Comparison of ENCODE assay signal across 30 mouse cellular contexts in the genomic region with DNA sequence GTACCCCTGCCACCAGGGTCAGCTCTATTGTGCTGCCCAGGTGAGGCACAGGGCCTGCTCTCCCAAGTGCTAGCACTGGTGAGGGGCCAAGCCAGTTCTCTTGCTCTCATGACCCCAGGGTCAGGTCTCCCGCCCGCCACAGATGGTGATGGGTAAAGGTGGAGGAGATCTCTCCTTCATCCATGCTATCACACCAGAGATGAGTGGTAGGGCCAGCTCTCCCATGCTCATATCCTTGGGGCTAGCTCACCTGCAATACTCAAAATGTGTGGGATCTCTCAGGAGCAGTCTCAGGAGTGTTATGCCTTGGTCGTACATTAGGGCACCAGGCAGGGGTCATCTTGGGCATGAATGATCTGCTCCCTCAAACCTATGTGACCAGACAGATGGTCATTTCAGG. TPM values are rescaled to one million over a fixed set of nuclear protein-coding genes. Genes with fewer than 3 reads are reported as not detected.
A peak's percentile ranks its signal among the peaks of the same experiment; 100 is the strongest.
DNase-seq lines count a peak whose midpoint lies in the region; ATAC-seq and TF ChIP-seq lines count a peak whose summit lies in the region.
"Had no signal": no experiment of that assay in that cellular context is flagged by ENCODE, and none has a peak within 500 bp of the region (broad histone marks: within the 10 kb centered on the region; RNA-seq: fewer than 3 reads in every experiment).

No protein-coding gene starts in this region.

- no peak overlapping the region for H3K9ac ChIP-seq in embryonic facial prominence, embryonic 13.5 days
- H3K9ac ChIP-seq in hindbrain, embryonic 13.5 days: no peak overlapping the region
- no peak overlapping the region for H3K9ac ChIP-seq in hindbrain, postnatal 0 days (replicated peaks; ENCODE audit: low read length)
- no peak overlapping the region for H3K9ac ChIP-seq in midbrain, embryonic 11.5 days (ENCODE audit: low read length)
- H3K9ac ChIP-seq in liver, embryonic 12.5 days: no peak overlapping the region
- H3K9ac ChIP-seq: heart, embryonic 13.5 days; limb, embryonic 12.5 days; neural tube, embryonic 15.5 days; stomach, embryonic 15.5 days had no signal

- ATAC-seq in embryonic facial prominence, embryonic 13.5 days (ENCODE audit: insufficient number of reproducible peaks, insufficient read depth, low FRiP score, low TSS enrichment, low read depth): 0 out of 2 replicates have a peak, but pooled peaks have one; percentile 20
- ATAC-seq in hindbrain, embryonic 13.5 days (ENCODE audit: low FRiP score): peak; percentile 26; the same call in 1 of the 2 replicates
- ATAC-seq in hindbrain, postnatal 0 days: no peak
- 0 out of 2 replicates have a peak, but pooled peaks have one; percentile 14 for ATAC-seq in midbrain, embryonic 11.5 days (ENCODE audit: low FRiP score)
- ATAC-seq in liver, embryonic 12.5 days: no peak
- ATAC-seq: intestine, embryonic 16.5 days; Patski had no signal

- no peaks in the 10 kb centered on the region for H3K9me3 ChIP-seq in embryonic facial prominence, embryonic 13.5 days
- no peaks in the 10 kb centered on the region for H3K9me3 ChIP-seq in embryonic facial prominence, embryonic 10.5 days
- H3K9me3 ChIP-seq in hindbrain, embryonic 13.5 days: no peaks in the 10 kb centered on the region
- H3K9me3 ChIP-seq in hindbrain, postnatal 0 days (ENCODE audit: low read length): no peaks in the 10 kb centered on the region
- H3K9me3 ChIP-seq in midbrain, embryonic 11.5 days (ENCODE audit: control insufficient read depth, low read length): no peaks in the 10 kb centered on the region
- no peaks in the 10 kb centered on the region for H3K9me3 ChIP-seq in midbrain, embryonic 10.5 days (replicated peaks)
- H3K9me3 ChIP-seq in liver, embryonic 12.5 days (replicated peaks): no peaks in the 10 kb centered on the region
- H3K9me3 ChIP-seq: G1E; heart, embryonic 13.5 days; limb, embryonic 12.5 days; megakaryocyte, embryonic 14.5 days; neural tube, embryonic 15.5 days; stomach, embryonic 15.5 days had no signal

- intact Hi-C loops in gastrocnemius, adult 2 months (cut with DNase I): no loop called here

- no peak overlapping the region for H3K4me3 ChIP-seq in embryonic facial prominence, embryonic 13.5 days
- H3K4me3 ChIP-seq in embryonic facial prominence, embryonic 10.5 days: no peak overlapping the region
- no peak overlapping the region for H3K4me3 ChIP-seq in hindbrain, embryonic 13.5 days
- no peak overlapping the region for H3K4me3 ChIP-seq in hindbrain, postnatal 0 days (ENCODE audit: low read length)
- no peak overlapping the region for H3K4me3 ChIP-seq in midbrain, embryonic 11.5 days (ENCODE audit: low read depth, low read length)
- H3K4me3 ChIP-seq in midbrain, embryonic 10.5 days: no peak overlapping the region
- H3K4me3 ChIP-seq in liver, embryonic 12.5 days: no peak overlapping the region
- H3K4me3 ChIP-seq in gastrocnemius, adult 2 months: no peak overlapping the region
- H3K4me3 ChIP-seq: erythroblast, embryonic 14.5 days; heart, embryonic 13.5 days; limb, embryonic 12.5 days; megakaryocyte, embryonic 14.5 days; neural tube, embryonic 15.5 days; stomach, embryonic 15.5 days had no signal

- TF ChIP-seq CTCF in hindbrain, postnatal 0 days (IDR thresholded peaks at IDR 0.05; ENCODE audit: low read depth): no peak
- TF ChIP-seq CTCF in gastrocnemius, adult 2 months (IDR thresholded peaks at IDR 0.05): no peak

- WGBS in embryonic facial prominence, embryonic 13.5 days: 92% methylated on average over 3 of the region's 3 CpGs
- 89% methylated on average over 3 of the region's 3 CpGs for WGBS in embryonic facial prominence, embryonic 10.5 days
- WGBS in hindbrain, embryonic 13.5 days: 96% methylated on average over 3 of the region's 3 CpGs
- WGBS in hindbrain, postnatal 0 days: 95% methylated on average over 3 of the region's 3 CpGs
- 96% methylated on average over 3 of the region's 3 CpGs for WGBS in midbrain, embryonic 11.5 days
- 97% methylated on average over 3 of the region's 3 CpGs for WGBS in midbrain, embryonic 10.5 days
- WGBS in liver, embryonic 12.5 days (ENCODE audit: insufficient replicate concordance): 69% methylated on average over 3 of the region's 3 CpGs

- H3K27me3 ChIP-seq in embryonic facial prominence, embryonic 13.5 days: no peaks in the 10 kb centered on the region
- no peaks in the 10 kb centered on the region for H3K27me3 ChIP-seq in embryonic facial prominence, embryonic 10.5 days (replicated peaks; ENCODE audit: low read depth, poor library complexity, severe bottlenecking)
- H3K27me3 ChIP-seq in hindbrain, embryonic 13.5 days: no peaks in the 10 kb centered on the region
- H3K27me3 ChIP-seq in hindbrain, postnatal 0 days (ENCODE audit: insufficient read depth, low read length): no peaks in the 10 kb centered on the region
- H3K27me3 ChIP-seq in midbrain, embryonic 11.5 days (ENCODE audit: control insufficient read depth, insufficient read depth, low read length): no peaks in the 10 kb centered on the region
- H3K27me3 ChIP-seq in midbrain, embryonic 10.5 days (ENCODE audit: low read depth, poor library complexity, severe bottlenecking): no peaks in the 10 kb centered on the region
- H3K27me3 ChIP-seq in liver, embryonic 12.5 days (replicated peaks): no peaks in the 10 kb centered on the region
- H3K27me3 ChIP-seq: heart, embryonic 13.5 days; limb, embryonic 12.5 days; megakaryocyte, embryonic 14.5 days; neural tube, embryonic 15.5 days; Patski; stomach, embryonic 15.5 days had no signal

- no peak for DNase-seq in embryonic facial prominence, embryonic 10.5 days (ENCODE audit: low spot score)
- no peak for DNase-seq in hindbrain, postnatal 0 days (ENCODE audit: low spot score)
- peak; percentile 8 for DNase-seq in midbrain, embryonic 11.5 days (ENCODE audit: low spot score, missing footprints)
- DNase-seq in midbrain, embryonic 10.5 days (ENCODE audit: low spot score): no peak
- no peak for DNase-seq in gastrocnemius, adult 2 months
- DNase-seq: adrenal gland, postnatal 10 days; cerebellum, adult 11 months; cerebellum, adult 9-11 months; embryo, embryonic 11 days; gastrocnemius, postnatal 36 days; heart, postnatal 10 days; kidney, adult 8-10 months; kidney, postnatal 14 days; layer of hippocampus, adult 9-11 months; lung, postnatal 4 days; retina, postnatal 1 day; right cerebral cortex, postnatal 14 days; thymus, postnatal 14 days had no signal

- no peaks in the 10 kb centered on the region for H3K36me3 ChIP-seq in embryonic facial prominence, embryonic 13.5 days
- H3K36me3 ChIP-seq in embryonic facial prominence, embryonic 10.5 days (replicated peaks): no peaks in the 10 kb centered on the region
- no peaks in the 10 kb centered on the region for H3K36me3 ChIP-seq in hindbrain, embryonic 13.5 days
- no peaks in the 10 kb centered on the region for H3K36me3 ChIP-seq in hindbrain, postnatal 0 days (ENCODE audit: insufficient read depth, low read length)
- H3K36me3 ChIP-seq in midbrain, embryonic 11.5 days (ENCODE audit: control insufficient read depth, insufficient read depth, low read length): no peaks in the 10 kb centered on the region
- no peaks in the 10 kb centered on the region for H3K36me3 ChIP-seq in midbrain, embryonic 10.5 days
- H3K36me3 ChIP-seq in liver, embryonic 12.5 days: no peaks in the 10 kb centered on the region
- H3K36me3 ChIP-seq: G1E; heart, embryonic 13.5 days; limb, embryonic 12.5 days; neural tube, embryonic 15.5 days; stomach, embryonic 15.5 days had no signal

- no peak overlapping the region for H3K4me2 ChIP-seq in embryonic facial prominence, embryonic 13.5 days
- H3K4me2 ChIP-seq in hindbrain, embryonic 13.5 days: no peak overlapping the region
- H3K4me2 ChIP-seq in hindbrain, postnatal 0 days (ENCODE audit: low read depth, low read length): no peak overlapping the region
- H3K4me2 ChIP-seq in midbrain, embryonic 11.5 days: no peak overlapping the region
- H3K4me2 ChIP-seq in liver, embryonic 12.5 days: no peak overlapping the region
- H3K4me2 ChIP-seq: heart, embryonic 13.5 days; limb, embryonic 12.5 days; neural tube, embryonic 15.5 days; stomach, embryonic 15.5 days had no signal

- peaks cover 4% of the 10 kb centered on the region; the same call in 1 of the 2 replicates for H3K4me1 ChIP-seq in embryonic facial prominence, embryonic 13.5 days
- peaks cover 8% of the 10 kb centered on the region; the same call in 1 of the 2 replicates for H3K4me1 ChIP-seq in embryonic facial prominence, embryonic 10.5 days
- peaks cover 17% of the 10 kb centered on the region for H3K4me1 ChIP-seq in hindbrain, embryonic 13.5 days (replicated peaks)
- H3K4me1 ChIP-seq in hindbrain, postnatal 0 days (ENCODE audit: insufficient read depth, low read length): no peaks in the 10 kb centered on the region
- peaks cover 4% of the 10 kb centered on the region for H3K4me1 ChIP-seq in midbrain, embryonic 11.5 days (ENCODE audit: control insufficient read depth, insufficient read depth, low read length)
- peaks cover 10% of the 10 kb centered on the region for H3K4me1 ChIP-seq in midbrain, embryonic 10.5 days
- H3K4me1 ChIP-seq in liver, embryonic 12.5 days: peaks cover 8% of the 10 kb centered on the region; the same call in 1 of the 2 replicates
- H3K4me1 ChIP-seq: heart, embryonic 13.5 days; limb, embryonic 12.5 days had no signal

- no peak overlapping the region for H3K27ac ChIP-seq in embryonic facial prominence, embryonic 13.5 days
- no peak overlapping the region for H3K27ac ChIP-seq in embryonic facial prominence, embryonic 10.5 days (replicated peaks)
- no peak overlapping the region for H3K27ac ChIP-seq in hindbrain, embryonic 13.5 days
- no peak overlapping the region for H3K27ac ChIP-seq in hindbrain, postnatal 0 days
- no peak overlapping the region for H3K27ac ChIP-seq in midbrain, embryonic 11.5 days (ENCODE audit: low read depth, low read length)
- no peak overlapping the region for H3K27ac ChIP-seq in midbrain, embryonic 10.5 days (replicated peaks)
- H3K27ac ChIP-seq in liver, embryonic 12.5 days: no peak overlapping the region
- no peak overlapping the region for H3K27ac ChIP-seq in gastrocnemius, adult 2 months
- H3K27ac ChIP-seq: heart, embryonic 13.5 days; limb, embryonic 12.5 days; neural tube, embryonic 15.5 days; stomach, embryonic 15.5 days had no signal

RNA-seq across cellular contexts. Expression of gene Paqr8, which starts 24.4 kb away (rescaled TPM):
- polyA plus RNA-seq in embryonic facial prominence, embryonic 13.5 days (2015; fragmentation: Nextera tagmentation; extraction: Ambion mirVana): 6.0 and 7.0 TPM in 2 replicates
- polyA plus RNA-seq in embryonic facial prominence, embryonic 10.5 days (2016; fragmentation: Nextera tagmentation; extraction: Ambion mirVana): 4.0 and 4.4 TPM in 2 replicates
- polyA plus RNA-seq in hindbrain, embryonic 13.5 days (2015; fragmentation: Nextera tagmentation; extraction: Ambion mirVana): 22.5 and 26.2 TPM in 2 replicates
- 187 and 212 TPM in 2 replicates for total RNA-seq in hindbrain, postnatal 0 days (2014; rRNA removed)
- polyA plus RNA-seq in hindbrain, postnatal 0 days (2015; fragmentation: Nextera tagmentation; extraction: Ambion mirVana): 47.8 and 51.6 TPM in 2 replicates
- polyA plus RNA-seq in midbrain, embryonic 11.5 days (2014; fragmentation: Nextera tagmentation; extraction: Ambion mirVana): 7.2 and 7.7 TPM in 2 replicates
- 5.3 and 6.4 TPM in 2 replicates for polyA plus RNA-seq in midbrain, embryonic 10.5 days (2016; fragmentation: Nextera tagmentation; extraction: Ambion mirVana)
- polyA plus RNA-seq in liver, embryonic 12.5 days (2016; fragmentation: Nextera tagmentation; extraction: Ambion mirVana): 0.68 and 0.85 TPM in 2 replicates
- under 1 TPM; 0.36 to 0.73 TPM for total RNA-seq in gastrocnemius, adult 2 months (2021)

RNA-seq across cellular contexts. Expression of gene Efhc1, which starts 36.7 kb away (rescaled TPM):
- 2.6 and 2.7 TPM in 2 replicates for polyA plus RNA-seq in embryonic facial prominence, embryonic 13.5 days (2015; fragmentation: Nextera tagmentation; extraction: Ambion mirVana)
- polyA plus RNA-seq in embryonic facial prominence, embryonic 10.5 days (2016; fragmentation: Nextera tagmentation; extraction: Ambion mirVana): 2.2 and 2.5 TPM in 2 replicates
- 2.6 and 3.5 TPM in 2 replicates for polyA plus RNA-seq in hindbrain, embryonic 13.5 days (2015; fragmentation: Nextera tagmentation; extraction: Ambion mirVana)
- total RNA-seq in hindbrain, postnatal 0 days (2014; rRNA removed): 2.7 and 8.1 TPM in 2 replicates
- 3.4 and 3.9 TPM in 2 replicates for polyA plus RNA-seq in hindbrain, postnatal 0 days (2015; fragmentation: Nextera tagmentation; extraction: Ambion mirVana)
- 2.5 and 2.6 TPM in 2 replicates for polyA plus RNA-seq in midbrain, embryonic 11.5 days (2014; fragmentation: Nextera tagmentation; extraction: Ambion mirVana)
- polyA plus RNA-seq in midbrain, embryonic 10.5 days (2016; fragmentation: Nextera tagmentation; extraction: Ambion mirVana): 1.9 and 2.0 TPM in 2 replicates
- 0.62 and 0.77 TPM in 2 replicates for polyA plus RNA-seq in liver, embryonic 12.5 days (2016; fragmentation: Nextera tagmentation; extraction: Ambion mirVana)
- total RNA-seq in gastrocnemius, adult 2 months (2021): under 1 TPM; 0.18 to 0.50 TPM
- total RNA-seq: G1E had no signal
- polyA plus RNA-seq: erythroblast, embryonic 14.5 days; G1E had no signal

Comparison
In these comparisons a context has a peak if more than half of its experiments do, and no peak if none do; other contexts are left out.
1. ATAC-seq: peak in embryonic facial prominence, embryonic 13.5 days (single experiment), hindbrain, embryonic 13.5 days (single experiment) and midbrain, embryonic 11.5 days (single experiment); none in hindbrain, postnatal 0 days (single experiment) and liver, embryonic 12.5 days (single experiment).